Mouse (Mus musculus) neutrophil, adult 5-6 weeks (primary cell): ENCODE results near the gene Dclk1. TPM values are rescaled to one million over a fixed set of nuclear protein-coding genes. Genes with fewer than 3 reads are reported as not detected.

Source experiments
- ATAC-seq: fragments of 151-379, 151-347 bp; 2 replicates; pipeline ENCODE4 v1.8.0; 2017; ENCODE audit warnings: mild to moderate bottlenecking, moderate TSS enrichment; ENCODE audit not compliant: insufficient number of reproducible peaks, poor library complexity, low FRiP score, severe bottlenecking; ENCODE audit errors: extremely low read depth
- total RNA-seq: library from RNA; stranded (forward); fragments of 200-1000 nt; gene quantifications from 2 replicates; pipeline ENCODE4 v1.2.3, GENCODE M21; 2017

Dclk1 gene
- total RNA-seq, 1 experiment from 2014 or later, result 0.23 TPM

- no peak for ATAC-seq
Measured at GRCm38 (mm10) chr3:55248048-55248447, 5.9 kb downstream of the Dclk1 start.

DNA sequence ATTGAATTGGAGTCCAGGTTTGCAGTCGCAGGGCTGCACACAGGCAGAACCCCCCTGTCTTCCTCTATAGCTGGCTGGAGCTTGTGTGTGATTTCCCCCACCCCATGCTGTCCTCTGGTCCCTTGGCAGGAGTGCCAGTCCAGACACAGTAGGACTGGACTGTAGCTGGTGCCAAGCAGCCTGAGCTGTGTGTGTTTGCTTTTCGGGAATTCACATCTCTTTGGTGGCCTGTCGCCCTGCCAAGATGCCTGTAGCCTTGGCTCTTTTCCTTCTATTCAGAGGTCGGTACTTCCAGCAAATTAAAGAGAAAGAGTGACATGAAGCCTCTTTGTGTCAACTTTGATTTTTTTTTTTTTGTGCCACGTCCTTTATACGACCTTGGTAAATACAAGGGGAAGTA lies 6.3 kb downstream of the Dclk1 start:
- ATAC-seq, result no peak

DNA sequence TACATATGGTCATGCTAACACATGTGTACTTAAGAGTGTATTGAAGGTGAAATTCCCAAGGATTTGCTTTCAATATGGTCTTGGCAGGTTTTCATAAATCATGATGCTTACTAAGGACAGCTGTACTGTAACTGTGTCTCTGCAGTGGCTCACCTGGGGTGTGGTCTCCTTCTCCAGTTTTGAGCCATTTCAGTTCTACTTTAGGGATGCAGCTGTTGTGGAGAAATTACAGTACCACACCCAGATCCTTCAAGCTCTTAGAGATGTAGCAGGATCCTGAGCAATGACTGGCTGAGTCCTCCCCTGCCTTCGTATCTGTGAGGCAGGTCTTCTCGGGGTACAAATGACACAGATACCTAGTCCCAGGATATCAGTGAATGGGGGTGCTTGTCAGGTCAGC lies 8.5 kb downstream of the Dclk1 start:
- no peak for ATAC-seq

- no peak for ATAC-seq
Measured at GRCm38 (mm10) chr3:55260139-55260538, 18.0 kb downstream of the Dclk1 start.

- no peak for ATAC-seq
Measured at GRCm38 (mm10) chr3:55266091-55266490, 23.9 kb downstream of the Dclk1 start.

GRCm38 (mm10) chr3:55269802-55270201 lies 27.6 kb downstream of the Dclk1 start:
- no peak for ATAC-seq

- ATAC-seq, result no peak
Measured at GRCm38 (mm10) chr3:55270345-55270744, 28.2 kb downstream of the Dclk1 start.

DNA sequence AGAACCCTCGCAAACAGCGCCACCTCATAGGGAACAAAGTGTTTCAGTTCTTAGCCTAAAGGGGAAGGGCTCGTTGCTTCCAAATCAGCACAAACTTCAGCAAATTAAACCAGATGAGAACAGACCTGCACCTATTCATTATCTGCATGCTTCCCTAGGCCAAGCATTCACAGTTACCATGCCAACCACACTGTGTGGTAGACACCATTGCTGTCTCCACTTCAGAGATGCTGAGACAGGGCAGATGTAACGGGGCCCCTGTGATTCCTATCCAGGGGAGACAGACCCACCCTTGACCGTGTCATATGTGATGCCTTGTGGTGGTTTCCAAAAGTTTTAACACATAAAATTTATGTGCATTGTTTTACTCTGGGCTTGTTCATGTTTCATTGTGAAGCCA lies 28.8 kb downstream of the Dclk1 start:
- no peak for ATAC-seq

DNA sequence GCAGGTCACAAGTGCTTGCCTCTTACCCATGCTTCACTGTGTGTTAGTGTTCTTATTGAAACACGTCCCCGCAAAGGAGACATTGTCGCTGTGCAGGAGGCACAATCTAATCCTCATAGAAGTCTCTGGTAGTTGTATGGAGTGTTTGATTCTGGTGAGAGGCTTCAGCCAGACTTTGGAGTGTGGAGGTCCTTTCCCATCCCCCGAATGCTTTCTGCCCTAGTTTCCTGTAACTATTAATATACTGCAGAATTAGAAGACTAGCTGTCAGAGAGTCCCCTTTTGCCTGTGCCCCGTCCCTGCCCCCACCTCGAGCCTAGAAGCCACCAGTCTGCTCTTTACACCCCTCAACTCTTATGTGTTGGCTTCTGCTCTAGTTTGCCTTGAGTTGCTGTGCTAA lies 30.4 kb downstream of the Dclk1 start:
- ATAC-seq, result no peak

DNA sequence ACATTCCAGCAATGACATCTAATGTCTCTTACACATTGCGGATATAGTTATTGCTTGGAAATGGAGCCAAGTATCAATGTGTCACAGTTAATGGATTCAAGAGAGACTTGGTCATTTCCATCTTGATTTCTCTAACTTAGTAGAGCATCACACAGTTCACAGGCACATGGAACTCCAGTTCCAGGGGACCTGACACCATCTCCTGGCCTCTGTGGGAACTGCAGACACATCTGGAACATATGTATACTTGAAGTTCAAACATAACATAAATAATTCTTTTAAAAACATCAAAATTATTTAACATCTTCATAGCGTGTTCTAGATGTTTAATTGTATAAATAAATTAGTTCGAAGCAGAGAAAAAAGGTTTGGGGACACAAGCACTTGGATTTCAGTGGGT lies 34.3 kb downstream of the Dclk1 start:
- ATAC-seq, result no peak

GRCm38 (mm10) chr3:55276851-55277250 lies 34.7 kb downstream of the Dclk1 start:
- ATAC-seq, result no peak

DNA sequence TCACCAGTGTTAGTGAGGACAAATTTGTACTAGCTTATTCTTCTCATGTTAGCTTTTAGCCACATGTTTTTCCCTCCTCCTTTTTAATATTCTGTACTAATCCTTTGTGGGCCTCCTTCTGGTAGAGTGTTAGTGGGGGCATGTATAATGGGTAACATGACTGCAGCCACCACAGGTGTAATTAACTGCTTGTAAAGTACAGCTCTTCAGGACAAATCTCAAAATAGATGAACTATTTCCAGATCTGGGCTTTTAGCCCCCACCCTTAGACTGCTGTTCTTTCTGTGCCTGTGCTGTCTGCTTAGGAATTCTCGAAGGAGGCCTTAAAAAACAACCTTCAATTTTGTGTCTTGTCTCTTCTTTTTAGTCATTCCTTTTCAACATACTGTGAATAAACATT lies 35.7 kb downstream of the Dclk1 start:
- no peak for ATAC-seq

- ATAC-seq, result no peak
Measured at GRCm38 (mm10) chr3:55279923-55280322, 37.8 kb downstream of the Dclk1 start.

DNA sequence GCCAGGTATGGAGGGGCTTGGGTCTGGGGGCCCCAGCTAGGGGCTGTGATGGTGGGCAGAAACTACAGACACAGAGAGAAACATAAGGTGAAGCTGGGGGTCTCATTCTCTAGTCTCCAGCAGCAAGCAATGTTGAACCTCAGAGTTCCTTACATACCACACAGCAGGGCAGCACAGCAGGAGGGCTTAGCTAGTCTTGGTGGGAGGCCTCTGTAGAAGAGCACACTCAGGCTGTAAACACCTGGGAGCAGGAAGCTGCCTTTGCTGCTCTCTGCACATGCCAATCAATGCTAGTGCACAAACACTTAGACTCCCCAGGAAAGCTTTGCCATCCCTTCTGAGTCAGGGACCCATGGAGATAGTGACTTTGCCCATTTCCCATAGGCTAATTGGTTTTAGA lies 38.3 kb downstream of the Dclk1 start:
- ATAC-seq, result no peak

GRCm38 (mm10) chr3:55284215-55284614 lies 42.1 kb downstream of the Dclk1 start:
- ATAC-seq, result no peak

GRCm38 (mm10) chr3:55288726-55289125 lies 46.6 kb downstream of the Dclk1 start:
- ATAC-seq, result no peak

GRCm38 (mm10) chr3:55291964-55292363 lies 49.8 kb downstream of the Dclk1 start:
- ATAC-seq, result no peak

DNA sequence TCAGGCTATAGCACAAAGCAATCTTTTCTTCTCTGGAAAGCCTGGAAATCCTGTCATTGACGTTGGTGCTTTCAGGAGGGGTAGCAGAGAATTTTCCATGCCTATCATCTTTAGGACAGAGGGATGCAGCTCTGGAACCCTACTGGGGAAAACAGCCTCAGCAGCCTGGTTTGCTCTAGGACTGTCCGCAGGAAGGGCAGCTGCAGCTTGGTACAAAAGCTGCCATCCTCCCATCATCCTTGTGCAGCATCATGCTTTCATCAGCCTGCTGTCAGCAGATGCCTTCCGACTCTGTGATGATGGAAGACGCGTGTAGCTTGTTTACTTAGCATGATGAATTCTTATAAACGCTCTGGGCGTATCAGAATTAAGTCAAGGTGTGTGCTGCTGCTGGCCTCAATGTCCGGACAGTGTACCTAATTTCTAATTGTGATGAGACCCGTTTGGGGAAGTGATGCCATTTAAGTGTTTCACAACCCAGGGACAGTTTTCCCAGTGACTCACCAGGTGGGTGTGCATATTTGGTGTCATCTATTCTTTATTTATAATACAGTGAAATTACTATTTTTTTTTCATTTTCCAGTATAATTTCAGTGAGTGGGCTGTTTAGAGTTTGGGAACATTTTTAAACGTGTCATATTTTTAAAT lies 50.7 kb downstream of the Dclk1 start:
- no peak for ATAC-seq

DNA sequence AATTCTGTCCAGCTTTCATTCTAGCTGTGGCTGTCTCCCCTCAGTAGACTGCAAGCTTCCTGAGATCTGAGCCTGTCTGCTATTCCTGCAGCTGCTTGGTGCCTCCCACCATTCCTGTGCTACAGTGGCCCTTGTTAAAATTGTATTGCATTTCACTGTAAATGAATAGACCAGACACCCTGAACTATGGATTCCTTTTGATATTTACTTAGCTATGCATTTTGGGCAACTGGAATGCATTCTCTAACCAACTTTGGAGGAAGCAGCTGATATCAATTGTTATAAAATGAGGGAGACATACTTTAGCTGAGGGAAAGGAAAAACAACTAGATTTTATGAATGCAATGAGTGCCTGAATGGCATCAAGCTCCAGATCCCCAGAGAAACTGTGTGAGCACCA lies 63.5 kb downstream of the Dclk1 start:
- no peak for ATAC-seq

DNA sequence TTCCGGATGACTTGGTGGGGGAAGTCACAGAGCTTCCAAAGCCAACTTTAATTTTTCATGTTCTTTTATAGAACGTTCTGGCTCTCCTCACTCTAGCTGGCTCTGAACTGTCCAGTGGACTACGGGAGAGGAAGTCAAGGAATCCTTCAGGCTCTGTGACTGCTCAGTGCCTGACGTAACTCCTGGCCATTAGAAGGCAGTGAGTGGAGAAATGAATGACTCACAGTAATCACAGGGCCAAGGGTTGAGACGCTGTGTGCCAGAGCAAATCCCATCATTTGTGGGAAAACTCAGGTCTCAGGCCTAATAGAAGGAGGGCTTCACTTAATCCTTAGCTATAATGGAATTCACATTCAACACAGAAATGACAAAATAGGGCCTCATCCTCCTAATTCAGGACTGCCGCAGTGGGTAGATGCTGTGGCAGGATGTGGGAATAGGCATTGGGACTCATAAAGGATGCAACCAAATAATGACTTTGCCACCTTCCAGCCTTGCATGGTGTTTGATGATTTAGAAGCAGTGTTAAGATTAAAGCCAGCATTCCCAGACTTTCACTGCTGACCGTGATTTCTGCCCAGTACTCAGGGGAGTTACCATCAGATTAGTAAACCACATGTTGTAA lies 65.5 kb downstream of the Dclk1 start:
- ATAC-seq, result no peak

DNA sequence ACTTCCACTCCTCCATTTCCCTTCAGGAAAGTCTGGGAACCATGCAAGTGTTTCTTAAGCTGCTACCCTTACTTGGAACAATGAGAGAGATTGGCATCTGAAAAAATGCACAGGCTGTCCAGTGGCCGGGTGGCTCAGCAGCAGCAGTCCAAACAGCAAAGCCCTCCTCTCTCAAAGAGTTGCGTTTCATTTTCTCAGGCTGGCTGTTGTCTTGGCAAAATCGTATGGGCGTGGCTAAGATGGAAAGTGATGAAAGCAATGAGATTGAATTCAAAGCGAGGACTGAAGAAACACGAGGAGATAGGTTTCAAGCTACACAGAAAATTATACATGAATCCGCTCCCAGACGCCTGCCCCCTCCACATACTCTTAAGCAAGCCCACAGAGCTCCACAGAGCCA lies 67.8 kb downstream of the Dclk1 start:
- no peak for ATAC-seq
